Mouse (Mus musculus): Measurements from ENCODE around the gene Sass6. TPM values are rescaled to one million over a fixed set of nuclear protein-coding genes. Genes with fewer than 3 reads are reported as not detected.

Gene Sass6
- polyA plus RNA-seq, 1 experiment from 2014 or later: 20.7 TPM

- Histone ChIP-seq H3K4me3 (replicated peaks) (no peak overlapping the region), H3K27me3 (no peaks in the 10 kb centered on the region), H3K9me3 (replicated peaks) (no peaks in the 10 kb centered on the region), H3K4me1 (replicated peaks) (peaks cover 22% of the 10 kb centered on the region), H3K27ac (no peak overlapping the region), H3K4me2 (no peak overlapping the region), H3K36me3 (peaks cover 17% of the 10 kb centered on the region), H3K9ac (no peak overlapping the region)
- DNase-seq: no peak
- ATAC-seq (ENCODE audit: low read depth): no peak
- WGBS (ENCODE audit: insufficient replicate concordance): 75% methylated on average over 2 of the region's 2 CpGs
Observed at GRCm38 (mm10) chr3:116599705-116600104, 4.9 kb downstream of the Sass6 start.

- no peak overlapping the region for H3K4me2 ChIP-seq
- ATAC-seq (ENCODE audit: low read depth): no peak
Observed at GRCm38 (mm10) chr3:116601005-116601404, 6.2 kb downstream of the Sass6 start.

GRCm38 (mm10) chr3:116601781-116602180 is 7.0 kb downstream of the Sass6 start:
- no peak overlapping the region for H3K4me2 ChIP-seq

More at GRCm38 (mm10) chr3:116601005-116601404, 6.2 kb downstream of the Sass6 start:
- Histone ChIP-seq H3K9me3 (replicated peaks) (no peaks in the 10 kb centered on the region), H3K9ac (no peak overlapping the region), H3K4me1 (replicated peaks) (peaks cover 19% of the 10 kb centered on the region), H3K27ac (no peak overlapping the region), H3K27me3 (no peaks in the 10 kb centered on the region), H3K4me3 (replicated peaks) (no peak overlapping the region), H3K36me3 (peaks cover 23% of the 10 kb centered on the region)
- WGBS (ENCODE audit: insufficient replicate concordance): 62% methylated on average over 5 of the region's 5 CpGs
- DNase-seq: no peak

GRCm38 (mm10) chr3:116604570-116604969 is 9.8 kb downstream of the Sass6 start:
- DNase-seq (no peak), ATAC-seq (ENCODE audit: low read depth) (no peak)
- peaks cover 49% of the 10 kb centered on the region for H3K36me3 ChIP-seq
- H3K4me1 ChIP-seq (replicated peaks): no peaks in the 10 kb centered on the region
- 82% methylated on average over 9 of the region's 9 CpGs for WGBS (ENCODE audit: insufficient replicate concordance)
- no peaks in the 10 kb centered on the region for H3K27me3 ChIP-seq
- no peak overlapping the region for H3K9ac ChIP-seq
- H3K4me3 ChIP-seq (replicated peaks): no peak overlapping the region
- no peaks in the 10 kb centered on the region for H3K9me3 ChIP-seq (replicated peaks)
- no peak overlapping the region for H3K27ac ChIP-seq
- H3K4me2 ChIP-seq: no peak overlapping the region

More at GRCm38 (mm10) chr3:116601781-116602180, 7.0 kb downstream of the Sass6 start:
- DNase-seq (no peak), ATAC-seq (ENCODE audit: low read depth) (no peak)
- 85% methylated on average over 5 of the region's 5 CpGs for WGBS (ENCODE audit: insufficient replicate concordance)
- Histone ChIP-seq H3K9me3 (replicated peaks) (no peaks in the 10 kb centered on the region), H3K9ac (no peak overlapping the region), H3K27ac (no peak overlapping the region), H3K4me1 (replicated peaks) (peaks cover 12% of the 10 kb centered on the region), H3K36me3 (peaks cover 28% of the 10 kb centered on the region), H3K27me3 (no peaks in the 10 kb centered on the region), H3K4me3 (replicated peaks) (no peak overlapping the region)

- Histone ChIP-seq H3K9me3 (replicated peaks) (no peaks in the 10 kb centered on the region), H3K4me3 (replicated peaks) (no peak within 1 kb of the TSS), H3K27me3 (no peaks in the 10 kb centered on the region), H3K9ac (no peak within 1 kb of the TSS), H3K4me2 (no peak within 1 kb of the TSS), H3K27ac (no peak within 1 kb of the TSS), H3K4me1 (replicated peaks) (peaks cover 27% of the 10 kb centered on the region), H3K36me3 (peaks cover 70% of the 10 kb centered on the region)
- ATAC-seq (ENCODE audit: low read depth) (peak; percentile 52), DNase-seq (no peak)
- 76% methylated on average over 10 of the region's 10 CpGs for WGBS (ENCODE audit: insufficient replicate concordance)
Observed at GRCm38 (mm10) chr3:116614295-116614892, 19.6 kb downstream of the Sass6 start, which contains the start of gene Trmt13. Gene Trmt13, minus strand, starts transcription at chr3:116614587.

GRCm38 (mm10) chr3:116615318-116616068 is 20.7 kb downstream of the Sass6 start:
- Histone ChIP-seq H3K36me3 (peaks cover 71% of the 10 kb centered on the region), H3K4me1 (replicated peaks) (peaks cover 35% of the 10 kb centered on the region), H3K27ac (no peak overlapping the region), H3K27me3 (no peaks in the 10 kb centered on the region), H3K4me3 (replicated peaks) (no peak overlapping the region), H3K9me3 (replicated peaks) (no peaks in the 10 kb centered on the region), H3K9ac (no peak overlapping the region), H3K4me2 (no peak overlapping the region)
- WGBS (ENCODE audit: insufficient replicate concordance): 67% methylated on average over 8 of the region's 8 CpGs
- DNase-seq: no peak
- ATAC-seq (ENCODE audit: low read depth): no peak

DNA sequence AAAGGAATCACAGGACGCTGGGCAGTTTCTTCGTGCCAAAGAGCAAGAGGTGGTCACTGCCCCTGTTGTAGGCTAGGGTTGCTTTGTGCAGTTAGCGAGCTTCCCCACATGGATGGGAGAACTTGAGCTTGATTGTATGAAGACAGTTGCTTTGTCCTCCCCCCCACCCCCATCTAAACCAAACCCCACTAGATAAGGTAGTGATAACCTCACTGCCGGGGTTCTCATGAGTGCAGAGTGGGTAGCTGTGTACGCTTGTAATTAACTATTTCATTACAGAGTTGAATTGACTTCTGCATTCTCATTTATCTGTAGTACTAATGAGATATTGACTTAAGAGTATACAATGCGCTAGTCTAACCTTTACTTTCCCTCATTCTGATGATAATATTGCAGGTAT is 24.1 kb downstream of the Sass6 start:
- peaks cover 77% of the 10 kb centered on the region for H3K36me3 ChIP-seq
- no peak for ATAC-seq (ENCODE audit: low read depth)
- H3K27me3 ChIP-seq: no peaks in the 10 kb centered on the region
- H3K4me2 ChIP-seq: no peak overlapping the region
- no peak overlapping the region for H3K4me3 ChIP-seq (replicated peaks)
- H3K9me3 ChIP-seq (replicated peaks): no peaks in the 10 kb centered on the region
- peaks cover 39% of the 10 kb centered on the region for H3K4me1 ChIP-seq (replicated peaks)
- WGBS (ENCODE audit: insufficient replicate concordance): 52% methylated on average over 6 of the region's 6 CpGs
- no peak for DNase-seq
- no peak overlapping the region for H3K27ac ChIP-seq
- no peak overlapping the region for H3K9ac ChIP-seq

GRCm38 (mm10) chr3:116620636-116621370 is 26.0 kb downstream of the Sass6 start:
- no peaks in the 10 kb centered on the region for H3K9me3 ChIP-seq (replicated peaks)
- peak overlapping the region; percentile 73 for H3K27ac ChIP-seq
- 55% methylated on average over 7 of the region's 7 CpGs for WGBS (ENCODE audit: insufficient replicate concordance)
- H3K4me3 ChIP-seq (replicated peaks): no peak overlapping the region
- 0 out of 2 replicates have a peak overlapping the region, but pooled peaks have one; percentile 15 for H3K9ac ChIP-seq
- no peak overlapping the region for H3K4me2 ChIP-seq
- peaks cover 57% of the 10 kb centered on the region for H3K36me3 ChIP-seq
- ATAC-seq (ENCODE audit: low read depth) (peak; percentile 93), DNase-seq (peak; percentile 42)
- no peaks in the 10 kb centered on the region for H3K27me3 ChIP-seq
- peaks cover 23% of the 10 kb centered on the region for H3K4me1 ChIP-seq (replicated peaks)

- Histone ChIP-seq H3K36me3 (peaks cover 64% of the 10 kb centered on the region), H3K4me2 (no peak overlapping the region), H3K4me3 (replicated peaks) (no peak overlapping the region), H3K27me3 (no peaks in the 10 kb centered on the region), H3K27ac (no peak overlapping the region), H3K9me3 (replicated peaks) (no peaks in the 10 kb centered on the region), H3K4me1 (replicated peaks) (peaks cover 19% of the 10 kb centered on the region), H3K9ac (no peak overlapping the region)
- ATAC-seq (ENCODE audit: low read depth) (no peak), DNase-seq (no peak)
- 90% methylated on average over 7 of the region's 7 CpGs for WGBS (ENCODE audit: insufficient replicate concordance)
Observed at GRCm38 (mm10) chr3:116622641-116623040, 27.9 kb downstream of the Sass6 start.

DNA sequence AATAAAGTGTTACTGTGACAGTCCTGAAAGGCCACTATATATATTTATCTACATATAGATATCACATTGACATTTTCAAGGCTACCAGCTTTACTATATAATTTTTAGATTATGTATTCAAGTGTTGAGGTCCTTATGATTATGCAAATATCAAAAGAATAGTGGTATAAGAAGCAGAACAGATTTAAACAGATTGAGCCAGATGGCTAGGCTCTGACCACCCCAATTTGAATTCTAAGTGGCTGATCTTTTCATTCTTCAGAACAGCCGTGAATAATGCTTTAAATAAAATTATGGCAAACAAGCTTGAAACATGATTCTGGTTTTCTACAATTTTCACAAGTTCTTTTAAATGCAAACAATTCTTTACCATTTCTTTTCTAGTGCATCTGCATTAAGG is 36.7 kb downstream of the Sass6 start:
- DNase-seq (no peak), ATAC-seq (ENCODE audit: low read depth) (no peak)
- Histone ChIP-seq H3K4me3 (replicated peaks) (no peak overlapping the region), H3K27me3 (no peaks in the 10 kb centered on the region), H3K9me3 (replicated peaks) (no peaks in the 10 kb centered on the region), H3K36me3 (peaks cover 74% of the 10 kb centered on the region), H3K27ac (no peak overlapping the region), H3K4me2 (no peak overlapping the region), H3K4me1 (replicated peaks) (no peaks in the 10 kb centered on the region), H3K9ac (no peak overlapping the region)
- WGBS (ENCODE audit: insufficient replicate concordance): 83% methylated on average over 1 of the region's 1 CpGs

- Histone ChIP-seq H3K9ac (no peak overlapping the region), H3K36me3 (peaks cover 69% of the 10 kb centered on the region), H3K4me3 (replicated peaks) (no peak overlapping the region), H3K4me1 (replicated peaks) (no peaks in the 10 kb centered on the region), H3K27me3 (no peaks in the 10 kb centered on the region), H3K27ac (no peak overlapping the region), H3K4me2 (no peak overlapping the region), H3K9me3 (replicated peaks) (no peaks in the 10 kb centered on the region)
- ATAC-seq (ENCODE audit: low read depth): no peak
- no peak for DNase-seq
- 83% methylated on average over 3 of the region's 3 CpGs for WGBS (ENCODE audit: insufficient replicate concordance)
Observed at GRCm38 (mm10) chr3:116632971-116633370, 38.2 kb downstream of the Sass6 start.

Data from liver, embryonic 13.5 days (tissue).